Mouse (Mus musculus) forebrain, embryonic 16.5 days (tissue): ENCODE results near the gene Tnni3k. TPM values are rescaled to one million over a fixed set of nuclear protein-coding genes. Genes with fewer than 3 reads are reported as not detected.

Source experiments
- ATAC-seq: fragments of 200-750 bp; cut with Nextera tagmentation; 2 replicates; pipeline ENCODE4 v1.8.0; 2017; ENCODE audit warnings: mild to moderate bottlenecking, moderate library complexity
- H3K27ac ChIP-seq: fragments of 300-500 bp; sonication (generic); 2 replicates; pipeline ENCODE4 v1.5.1; 2014; ENCODE audit warnings: low read length, control low read depth
- H3K27me3 ChIP-seq: fragments of 300-500 bp; sonication (generic); replicated peaks from 2 replicates; pipeline ENCODE4 v1.6.1; 2014; ENCODE audit warnings: low read length; ENCODE audit not compliant: control insufficient read depth, insufficient read depth
- H3K36me3 ChIP-seq: fragments of 300-500 bp; sonication (generic); 2 replicates; pipeline ENCODE4 v1.6.1; 2014; ENCODE audit not compliant: control insufficient read depth, insufficient read depth
- H3K4me1 ChIP-seq: fragments of 300-500 bp; sonication (generic); replicated peaks from 2 replicates; pipeline ENCODE4 v1.6.1; 2014; ENCODE audit warnings: low read length; ENCODE audit not compliant: control insufficient read depth, insufficient read depth
- H3K4me2 ChIP-seq: fragments of 300-500 bp; sonication (generic); 2 replicates; pipeline ENCODE4 v1.6.1; 2014; ENCODE audit warnings: mild to moderate bottlenecking, low read length, control low read depth
- H3K4me3 ChIP-seq: fragments of 300-500 bp; sonication (generic); replicated peaks from 2 replicates; pipeline ENCODE4 v1.5.1; 2014; ENCODE audit warnings: mild to moderate bottlenecking, low read length, control low read depth
- H3K9ac ChIP-seq: fragments of 300-500 bp; sonication (generic); replicated peaks from 2 replicates; pipeline ENCODE4 v1.6.1; 2014; ENCODE audit warnings: low read depth, low read length, control low read depth
- H3K9me3 ChIP-seq: fragments of 300-500 bp; sonication (generic); 2 replicates; pipeline ENCODE4 v1.6.1; 2016; ENCODE audit warnings: low read length; ENCODE audit not compliant: control insufficient read depth
- WGBS: fragments of 180-500 bp; shearing (Covaris S2); extraction: QIAGEN DNeasy Blood & Tissue Kit; methylation state at CpG from one replicate; pipeline ENCODE4 v1.1.7; 2014; 5-methylcytosine and 5-hydroxymethylcytosine counted together
- polyA plus RNA-seq: library from polyadenylated mRNA; unstranded; fragments of >200 nt; fragmentation: Nextera tagmentation; extraction: Ambion mirVana; gene quantifications from 2 replicates; pipeline ENCODE4 v1.2.1, GENCODE M21; 2015

Tnni3k gene
- polyA plus RNA-seq, 1 experiment from 2014 or later, result 0.11 TPM

GRCm38 (mm10) chr3:154806626-154807025 is 248.6 kb downstream of the Tnni3k start:
- no peaks in the 10 kb centered on the region for H3K36me3 ChIP-seq
- H3K4me1 ChIP-seq, result peaks cover 20% of the 10 kb centered on the region
- peak overlapping the region; percentile 70 for H3K27ac ChIP-seq
- peak; percentile 79 for ATAC-seq
- WGBS, result 28% methylated on average over 7 of the region's 7 CpGs
- H3K27me3 ChIP-seq, result no peaks in the 10 kb centered on the region
- 0 out of 2 replicates have a peak overlapping the region, but pooled peaks have one; percentile 12 for H3K9ac ChIP-seq
- H3K4me3 ChIP-seq, result no peak overlapping the region
- H3K9me3 ChIP-seq, result no peaks in the 10 kb centered on the region
- no peak overlapping the region for H3K4me2 ChIP-seq

DNA sequence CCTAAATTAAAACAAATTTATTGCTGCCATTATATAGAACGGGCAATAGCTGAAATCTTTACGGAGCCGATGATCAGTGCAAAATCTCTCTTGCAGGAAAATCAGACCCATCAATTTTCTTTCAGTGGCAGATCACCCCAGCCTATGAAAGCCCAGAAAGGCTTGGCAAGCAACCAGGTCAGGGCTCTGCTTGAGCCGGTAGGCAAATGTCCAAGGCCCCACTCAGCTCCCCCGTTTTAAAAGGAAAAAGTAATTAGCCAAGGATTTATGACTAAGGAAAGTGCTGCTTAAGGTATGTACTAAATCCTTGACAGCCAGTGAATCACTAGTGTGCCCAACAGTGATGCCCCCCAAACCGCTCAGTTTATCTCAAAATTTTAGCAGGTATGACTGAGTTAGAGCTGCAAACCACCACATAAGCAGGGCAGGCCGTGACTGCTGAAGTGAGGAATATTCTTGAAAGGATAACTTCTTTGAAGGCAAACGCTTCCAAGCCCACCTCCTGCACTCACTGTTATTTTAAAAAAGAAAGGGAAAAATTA is 254.2 kb downstream of the Tnni3k start:
- H3K36me3 ChIP-seq, result no peaks in the 10 kb centered on the region
- WGBS, result 34% methylated on average over 8 of the region's 8 CpGs
- H3K9me3 ChIP-seq, result no peaks in the 10 kb centered on the region
- H3K27me3 ChIP-seq, result no peaks in the 10 kb centered on the region
- H3K27ac ChIP-seq, result no peak overlapping the region
- H3K4me2 ChIP-seq, result no peak overlapping the region
- H3K4me3 ChIP-seq, result no peak overlapping the region
- 0 out of 2 replicates have a peak, but pooled peaks have one; percentile 18 for ATAC-seq
- H3K4me1 ChIP-seq, result peaks cover 7% of the 10 kb centered on the region
- 0 out of 2 replicates have a peak overlapping the region, but pooled peaks have one; percentile 36 for H3K9ac ChIP-seq

GRCm38 (mm10) chr3:154800454-154800853 is 254.8 kb downstream of the Tnni3k start:
- H3K4me2 ChIP-seq, result peak overlapping the region; percentile 17

GRCm38 (mm10) chr3:154798806-154799205 is 256.4 kb downstream of the Tnni3k start:
- no peak for ATAC-seq
- H3K36me3 ChIP-seq, result no peaks in the 10 kb centered on the region
- no peak overlapping the region for H3K9ac ChIP-seq
- no peaks in the 10 kb centered on the region for H3K9me3 ChIP-seq
- 75% methylated on average over 4 of the region's 4 CpGs for WGBS
- no peak overlapping the region; the same call in 1 of the 2 replicates for H3K27ac ChIP-seq
- H3K4me2 ChIP-seq, result no peak overlapping the region
- H3K4me3 ChIP-seq, result no peak overlapping the region
- peaks cover 7% of the 10 kb centered on the region for H3K4me1 ChIP-seq
- no peaks in the 10 kb centered on the region for H3K27me3 ChIP-seq

More at GRCm38 (mm10) chr3:154800454-154800853, 254.8 kb downstream of the Tnni3k start:
- ATAC-seq, result 0 out of 2 replicates have a peak, but pooled peaks have one; percentile 42
- H3K4me1 ChIP-seq, result peaks cover 7% of the 10 kb centered on the region
- no peaks in the 10 kb centered on the region for H3K27me3 ChIP-seq
- H3K36me3 ChIP-seq, result no peaks in the 10 kb centered on the region
- H3K9me3 ChIP-seq, result no peaks in the 10 kb centered on the region
- WGBS, result 20% methylated on average over 8 of the region's 8 CpGs
- peak overlapping the region; percentile 2; the same call in 1 of the 2 replicates for H3K27ac ChIP-seq
- H3K4me3 ChIP-seq, result no peak overlapping the region
- no peak overlapping the region; the same call in 1 of the 2 replicates for H3K9ac ChIP-seq

- 73% methylated on average over 4 of the region's 4 CpGs for WGBS
- no peak overlapping the region for H3K9ac ChIP-seq
- no peak overlapping the region for H3K4me2 ChIP-seq
- no peaks in the 10 kb centered on the region for H3K4me1 ChIP-seq
- ATAC-seq, result no peak
- no peak overlapping the region for H3K27ac ChIP-seq
- no peaks in the 10 kb centered on the region for H3K36me3 ChIP-seq
- no peak overlapping the region for H3K4me3 ChIP-seq
- no peaks in the 10 kb centered on the region for H3K9me3 ChIP-seq
- H3K27me3 ChIP-seq, result no peaks in the 10 kb centered on the region
Measured at GRCm38 (mm10) chr3:154793571-154793970, 261.6 kb downstream of the Tnni3k start.

GRCm38 (mm10) chr3:154787611-154788010 is 267.6 kb downstream of the Tnni3k start:
- Histone ChIP-seq H3K36me3 (no peaks in the 10 kb centered on the region), H3K4me2 (no peak overlapping the region), H3K9ac (no peak overlapping the region), H3K27me3 (no peaks in the 10 kb centered on the region), H3K9me3 (no peaks in the 10 kb centered on the region), H3K4me1 (no peaks in the 10 kb centered on the region), H3K27ac (no peak overlapping the region), H3K4me3 (no peak overlapping the region)
- WGBS, result 86% methylated on average over 3 of the region's 3 CpGs
- ATAC-seq, result no peak

GRCm38 (mm10) chr3:154786354-154786753 is 268.9 kb downstream of the Tnni3k start:
- no peaks in the 10 kb centered on the region for H3K27me3 ChIP-seq
- 88% methylated on average over 9 of the region's 9 CpGs for WGBS
- no peak overlapping the region for H3K9ac ChIP-seq
- no peaks in the 10 kb centered on the region for H3K4me1 ChIP-seq
- no peak overlapping the region for H3K4me2 ChIP-seq
- H3K9me3 ChIP-seq, result no peaks in the 10 kb centered on the region
- ATAC-seq, result no peak
- H3K27ac ChIP-seq, result no peak overlapping the region
- H3K36me3 ChIP-seq, result no peaks in the 10 kb centered on the region
- H3K4me3 ChIP-seq, result no peak overlapping the region

GRCm38 (mm10) chr3:154778836-154779595 is 276.2 kb downstream of the Tnni3k start:
- Histone ChIP-seq H3K4me2 (no peak overlapping the region), H3K4me3 (no peak overlapping the region), H3K36me3 (no peaks in the 10 kb centered on the region), H3K4me1 (peaks cover 8% of the 10 kb centered on the region), H3K27ac (no peak overlapping the region), H3K9ac (no peak overlapping the region), H3K9me3 (no peaks in the 10 kb centered on the region), H3K27me3 (no peaks in the 10 kb centered on the region)
- WGBS, result 15% methylated on average over 6 of the region's 6 CpGs
- ATAC-seq, result peak; percentile 91

- no peak overlapping the region for H3K4me3 ChIP-seq
- H3K9me3 ChIP-seq, result no peaks in the 10 kb centered on the region
- H3K27me3 ChIP-seq, result no peaks in the 10 kb centered on the region
- H3K9ac ChIP-seq, result no peak overlapping the region
- ATAC-seq, result no peak
- H3K4me2 ChIP-seq, result no peak overlapping the region
- 89% methylated on average over 2 of the region's 2 CpGs for WGBS
- no peak overlapping the region for H3K27ac ChIP-seq
- H3K36me3 ChIP-seq, result no peaks in the 10 kb centered on the region
- H3K4me1 ChIP-seq, result no peaks in the 10 kb centered on the region
Measured at GRCm38 (mm10) chr3:154771651-154772050, 283.6 kb downstream of the Tnni3k start.
